Mouse (Mus musculus): ENCODE measurements at regions not wholly inside any gene's neighbourhood (a gene's known extent, or its start where the extent isn't known, plus 50 kb on each side); places are given as distances from the start of the nearest gene placed in this dataset.

GRCm38 (mm10) chr3:38820787-38821186, 66.0 kb upstream of the Fat4 start:
- Histone ChIP-seq H3K36me3 (ENCODE audit: control insufficient read depth, insufficient read depth, low read length) (no peaks in the 10 kb centered on the region), H3K27ac (ENCODE audit: low read depth, low read length) (no peak overlapping the region), H3K4me2 (replicated peaks; ENCODE audit: low read depth, low read length) (no peak overlapping the region), H3K9me3 (ENCODE audit: control insufficient read depth, low read length) (no peaks in the 10 kb centered on the region), H3K4me3 (ENCODE audit: low read length) (no peak overlapping the region), H3K9ac (ENCODE audit: low read depth, low read length) (no peak overlapping the region), H3K27me3 (ENCODE audit: control insufficient read depth, insufficient read depth, low read length) (no peaks in the 10 kb centered on the region), H3K4me1 (ENCODE audit: control insufficient read depth, insufficient read depth, low read length) (0 out of 2 replicates have a peak, but pooled peaks cover 6% of the 10 kb centered on the region)
- 46% methylated on average over 9 of the region's 9 CpGs for WGBS
- ATAC-seq (ENCODE audit: low FRiP score, low TSS enrichment): no peak

- Histone ChIP-seq H3K36me3 (ENCODE audit: control insufficient read depth, insufficient read depth, low read length) (no peaks in the 10 kb centered on the region), H3K9me3 (ENCODE audit: control insufficient read depth, low read length) (no peaks in the 10 kb centered on the region), H3K27me3 (ENCODE audit: control insufficient read depth, insufficient read depth, low read length) (no peaks in the 10 kb centered on the region), H3K4me1 (ENCODE audit: control insufficient read depth, insufficient read depth, low read length) (0 out of 2 replicates have a peak, but pooled peaks cover 6% of the 10 kb centered on the region), H3K9ac (ENCODE audit: low read depth, low read length) (no peak overlapping the region), H3K4me2 (replicated peaks; ENCODE audit: low read depth, low read length) (no peak overlapping the region), H3K4me3 (ENCODE audit: low read length) (no peak overlapping the region), H3K27ac (ENCODE audit: low read depth, low read length) (no peak overlapping the region)
- 90% methylated on average over 7 of the region's 7 CpGs for WGBS
- ATAC-seq (ENCODE audit: low FRiP score, low TSS enrichment): no peak
Observed at GRCm38 (mm10) chr3:38820315-38820714, 66.4 kb upstream of the Fat4 start.

DNA sequence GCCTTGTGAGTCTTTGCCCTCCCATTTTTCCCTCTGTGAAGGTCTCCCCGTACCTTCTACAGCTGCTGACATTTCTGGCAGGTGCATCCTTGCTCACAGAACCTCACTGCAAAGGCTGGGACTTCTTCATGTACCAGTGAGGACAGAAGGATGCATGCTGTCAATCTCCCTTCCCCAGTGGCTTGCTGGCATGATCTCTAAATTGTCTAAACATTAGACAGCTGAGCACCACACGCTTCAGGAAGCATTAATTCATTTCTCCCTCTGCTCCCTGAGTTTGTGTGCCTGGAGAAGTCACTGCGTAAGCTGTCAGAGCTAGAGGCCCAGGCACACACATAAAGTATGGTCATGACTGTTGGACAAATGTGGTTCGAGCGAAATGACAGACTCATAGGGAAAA, 69.1 kb upstream of the Fat4 start:
- Histone ChIP-seq H3K27me3 (ENCODE audit: control insufficient read depth, insufficient read depth, low read length) (no peaks in the 10 kb centered on the region), H3K4me2 (replicated peaks; ENCODE audit: low read depth, low read length) (no peak overlapping the region), H3K9ac (ENCODE audit: low read depth, low read length) (no peak overlapping the region), H3K4me3 (ENCODE audit: low read length) (no peak overlapping the region), H3K4me1 (ENCODE audit: control insufficient read depth, insufficient read depth, low read length) (0 out of 2 replicates have a peak, but pooled peaks cover 6% of the 10 kb centered on the region), H3K36me3 (ENCODE audit: control insufficient read depth, insufficient read depth, low read length) (no peaks in the 10 kb centered on the region), H3K27ac (ENCODE audit: low read depth, low read length) (no peak overlapping the region), H3K9me3 (ENCODE audit: control insufficient read depth, low read length) (no peaks in the 10 kb centered on the region)
- no peak for ATAC-seq (ENCODE audit: low FRiP score, low TSS enrichment)
- WGBS: 76% methylated on average over 5 of the region's 5 CpGs

- Histone ChIP-seq H3K27me3 (ENCODE audit: control insufficient read depth, insufficient read depth, low read length) (no peaks in the 10 kb centered on the region), H3K9me3 (ENCODE audit: control insufficient read depth, low read length) (no peaks in the 10 kb centered on the region), H3K9ac (ENCODE audit: low read depth, low read length) (no peak overlapping the region), H3K4me3 (ENCODE audit: low read length) (no peak overlapping the region), H3K4me2 (replicated peaks; ENCODE audit: low read depth, low read length) (no peak overlapping the region), H3K4me1 (ENCODE audit: control insufficient read depth, insufficient read depth, low read length) (no peaks in the 10 kb centered on the region), H3K27ac (ENCODE audit: low read depth, low read length) (no peak overlapping the region), H3K36me3 (ENCODE audit: control insufficient read depth, insufficient read depth, low read length) (no peaks in the 10 kb centered on the region)
- WGBS: 71% methylated on average over 4 of the region's 4 CpGs
- no peak for ATAC-seq (ENCODE audit: low FRiP score, low TSS enrichment)
Observed at GRCm38 (mm10) chr3:38812457-38812856, 74.3 kb upstream of the Fat4 start.

- H3K4me1 ChIP-seq (ENCODE audit: control insufficient read depth, insufficient read depth, low read length): no peaks in the 10 kb centered on the region
- no peaks in the 10 kb centered on the region for H3K9me3 ChIP-seq (ENCODE audit: control insufficient read depth, low read length)
- H3K4me2 ChIP-seq (replicated peaks; ENCODE audit: low read depth, low read length): no peak overlapping the region
- no peak for ATAC-seq (ENCODE audit: low FRiP score, low TSS enrichment)
- H3K4me3 ChIP-seq (ENCODE audit: low read length): no peak overlapping the region
- H3K27me3 ChIP-seq (ENCODE audit: control insufficient read depth, insufficient read depth, low read length): no peaks in the 10 kb centered on the region
- 88% methylated on average over 8 of the region's 8 CpGs for WGBS
- no peaks in the 10 kb centered on the region for H3K36me3 ChIP-seq (ENCODE audit: control insufficient read depth, insufficient read depth, low read length)
- H3K27ac ChIP-seq (ENCODE audit: low read depth, low read length): no peak overlapping the region
- H3K9ac ChIP-seq (ENCODE audit: low read depth, low read length): no peak overlapping the region
Observed at GRCm38 (mm10) chr3:38811635-38812034, 75.1 kb upstream of the Fat4 start.

- no peaks in the 10 kb centered on the region for H3K27me3 ChIP-seq (ENCODE audit: control insufficient read depth, insufficient read depth, low read length)
- H3K9ac ChIP-seq (ENCODE audit: low read depth, low read length): no peak overlapping the region
- WGBS: 67% methylated on average over 1 of the region's 1 CpGs
- ATAC-seq (ENCODE audit: low FRiP score, low TSS enrichment): no peak
- no peaks in the 10 kb centered on the region for H3K4me1 ChIP-seq (ENCODE audit: control insufficient read depth, insufficient read depth, low read length)
- H3K4me2 ChIP-seq (replicated peaks; ENCODE audit: low read depth, low read length): no peak overlapping the region
- no peak overlapping the region for H3K4me3 ChIP-seq (ENCODE audit: low read length)
- H3K9me3 ChIP-seq (ENCODE audit: control insufficient read depth, low read length): no peaks in the 10 kb centered on the region
- no peaks in the 10 kb centered on the region for H3K36me3 ChIP-seq (ENCODE audit: control insufficient read depth, insufficient read depth, low read length)
- H3K27ac ChIP-seq (ENCODE audit: low read depth, low read length): no peak overlapping the region
Observed at GRCm38 (mm10) chr3:38806469-38807055, 80.2 kb upstream of the Fat4 start.

DNA sequence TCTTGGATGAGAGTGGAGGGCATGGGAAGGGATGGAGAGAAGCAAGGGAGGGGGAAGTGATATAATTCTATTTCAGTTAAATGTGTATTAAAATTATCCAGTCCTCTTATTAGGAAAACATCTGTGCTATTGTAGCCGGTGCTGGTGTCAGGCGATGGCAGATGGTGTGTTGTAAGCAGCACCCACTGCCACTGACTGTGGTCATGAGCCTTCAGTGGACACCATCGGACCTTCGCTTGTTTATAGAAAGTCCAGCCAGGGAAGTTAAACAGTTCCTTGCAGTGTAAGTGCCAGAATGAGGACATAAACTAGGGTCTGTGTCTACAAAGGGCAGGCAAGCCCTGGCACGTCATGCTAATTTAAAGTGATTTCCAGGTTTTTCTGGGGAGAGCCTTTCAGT, 80.7 kb upstream of the Fat4 start:
- H3K4me2 ChIP-seq (replicated peaks; ENCODE audit: low read depth, low read length): no peak overlapping the region
- H3K9me3 ChIP-seq (ENCODE audit: control insufficient read depth, low read length): no peaks in the 10 kb centered on the region
- H3K4me1 ChIP-seq (ENCODE audit: control insufficient read depth, insufficient read depth, low read length): no peaks in the 10 kb centered on the region
- no peak overlapping the region for H3K27ac ChIP-seq (ENCODE audit: low read depth, low read length)
- WGBS: 69% methylated on average over 5 of the region's 5 CpGs
- ATAC-seq (ENCODE audit: low FRiP score, low TSS enrichment): no peak
- H3K9ac ChIP-seq (ENCODE audit: low read depth, low read length): no peak overlapping the region
- no peak overlapping the region for H3K4me3 ChIP-seq (ENCODE audit: low read length)
- H3K27me3 ChIP-seq (ENCODE audit: control insufficient read depth, insufficient read depth, low read length): no peaks in the 10 kb centered on the region
- H3K36me3 ChIP-seq (ENCODE audit: control insufficient read depth, insufficient read depth, low read length): no peaks in the 10 kb centered on the region

DNA sequence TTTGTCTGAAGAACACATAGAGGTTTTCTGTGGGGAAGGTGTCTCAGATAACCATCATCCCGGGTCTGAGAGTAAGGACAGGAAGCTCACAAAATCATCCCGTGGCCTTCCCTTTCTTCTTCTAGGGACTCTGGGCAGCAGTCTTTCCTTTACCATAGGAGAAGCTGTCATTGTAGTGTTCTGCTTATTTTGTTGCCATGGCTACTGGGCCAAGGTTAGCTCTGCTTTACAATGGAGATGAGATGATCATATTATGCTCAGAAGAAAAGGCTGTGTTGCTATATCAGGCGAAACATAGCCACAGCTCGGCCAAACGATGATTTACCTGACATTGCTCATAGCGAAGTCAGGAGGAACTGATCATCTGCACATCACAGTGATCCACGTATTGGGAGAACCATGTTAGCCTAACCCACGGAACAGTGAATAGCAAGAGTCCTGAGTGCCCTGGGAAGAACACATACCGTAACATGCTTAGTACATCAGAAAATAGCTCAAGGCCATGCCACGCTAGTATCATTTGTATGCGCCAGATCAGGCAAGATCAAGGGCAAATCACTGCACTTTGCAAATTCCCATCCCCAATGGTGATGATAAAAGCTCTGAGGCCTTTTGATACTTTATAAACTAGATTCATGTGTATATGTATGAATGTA, 91.0 kb upstream of the Fat4 start:
- H3K36me3 ChIP-seq (ENCODE audit: control insufficient read depth, insufficient read depth, low read length): no peaks in the 10 kb centered on the region

GRCm38 (mm10) chr3:38793221-38793620, 93.5 kb upstream of the Fat4 start:
- ATAC-seq (ENCODE audit: low FRiP score, low TSS enrichment): no peak
- Histone ChIP-seq H3K4me2 (replicated peaks; ENCODE audit: low read depth, low read length) (no peak overlapping the region), H3K27me3 (ENCODE audit: control insufficient read depth, insufficient read depth, low read length) (no peaks in the 10 kb centered on the region), H3K9ac (ENCODE audit: low read depth, low read length) (no peak overlapping the region), H3K9me3 (ENCODE audit: control insufficient read depth, low read length) (no peaks in the 10 kb centered on the region), H3K4me3 (ENCODE audit: low read length) (no peak overlapping the region), H3K4me1 (ENCODE audit: control insufficient read depth, insufficient read depth, low read length) (no peaks in the 10 kb centered on the region), H3K27ac (ENCODE audit: low read depth, low read length) (no peak overlapping the region), H3K36me3 (ENCODE audit: control insufficient read depth, insufficient read depth, low read length) (no peaks in the 10 kb centered on the region)
- WGBS: 86% methylated on average over 3 of the region's 3 CpGs

More for the DNA sequence above, 91.0 kb upstream of the Fat4 start:
- Histone ChIP-seq H3K9me3 (ENCODE audit: control insufficient read depth, low read length) (no peaks in the 10 kb centered on the region), H3K27ac (ENCODE audit: low read depth, low read length) (no peak overlapping the region), H3K4me1 (ENCODE audit: control insufficient read depth, insufficient read depth, low read length) (no peaks in the 10 kb centered on the region), H3K9ac (ENCODE audit: low read depth, low read length) (no peak overlapping the region), H3K27me3 (ENCODE audit: control insufficient read depth, insufficient read depth, low read length) (no peaks in the 10 kb centered on the region), H3K4me2 (replicated peaks; ENCODE audit: low read depth, low read length) (no peak overlapping the region), H3K4me3 (ENCODE audit: low read length) (no peak overlapping the region)
- no peak for ATAC-seq (ENCODE audit: low FRiP score, low TSS enrichment)
- WGBS: 88% methylated on average over 11 of the region's 11 CpGs

All from kidney, embryonic 14.5 days (tissue).